Mouse (Mus musculus) heart, embryonic 15.5 days (tissue): Measurements from ENCODE around the gene Slc8a3. TPM values are rescaled to one million over a fixed set of nuclear protein-coding genes. Genes with fewer than 3 reads are reported as not detected.
A peak's percentile ranks its signal among the peaks of the same experiment; 100 is the strongest.
"Not testable (repeated sequence)": the region's sequence is repeated elsewhere in the genome, so short reads cannot be mapped to it uniquely, and the experiment has no call there.

ENCODE experiments used
- ATAC-seq: fragments of 200-750 bp; cut with Nextera tagmentation; replicated peaks from 2 replicates; pipeline ENCODE4 v1.8.0; 2017; ENCODE audit warnings: low read depth, moderate TSS enrichment; ENCODE audit not compliant: insufficient number of reproducible peaks, insufficient read depth, low FRiP score
- H3K27ac ChIP-seq: fragments of 300-500 bp; sonication (generic); 2 replicates; pipeline ENCODE4 v1.5.1; 2015; ENCODE audit warnings: mild to moderate bottlenecking, inconsistent platforms
- H3K27me3 ChIP-seq: fragments of 300-500 bp; sonication (generic); 2 replicates; pipeline ENCODE4 v1.6.1; 2015; ENCODE audit warnings: inconsistent platforms
- H3K36me3 ChIP-seq: fragments of 300-500 bp; sonication (generic); 2 replicates; pipeline ENCODE4 v1.6.1; 2015; ENCODE audit warnings: mild to moderate bottlenecking, inconsistent platforms
- H3K4me1 ChIP-seq: fragments of 300-500 bp; sonication (generic); replicated peaks from 2 replicates; pipeline ENCODE4 v1.6.1; 2015; ENCODE audit warnings: inconsistent platforms
- H3K4me2 ChIP-seq: fragments of 300-500 bp; sonication (generic); 2 replicates; pipeline ENCODE4 v1.6.1; 2015; ENCODE audit warnings: inconsistent platforms, mild to moderate bottlenecking, moderate library complexity
- H3K4me3 ChIP-seq: fragments of 300-500 bp; sonication (generic); 2 replicates; pipeline ENCODE4 v1.5.1; 2015; ENCODE audit warnings: mild to moderate bottlenecking, inconsistent platforms
- H3K9ac ChIP-seq: fragments of 300-500 bp; sonication (generic); 2 replicates; pipeline ENCODE4 v1.6.1; 2015; ENCODE audit warnings: mild to moderate bottlenecking, inconsistent platforms
- H3K9me3 ChIP-seq: fragments of 300-500 bp; sonication (generic); replicated peaks from 2 replicates; pipeline ENCODE4 v1.6.1; 2016; ENCODE audit warnings: inconsistent platforms
- WGBS: fragments of 180-500 bp; shearing (Covaris S2); methylation state at CpG from one replicate; pipeline ENCODE4 v1.1.7; 2015; ENCODE audit warnings: mixed read lengths; 5-methylcytosine and 5-hydroxymethylcytosine counted together
- polyA plus RNA-seq: library from polyadenylated mRNA; unstranded; fragments of >200 nt; fragmentation: Nextera tagmentation; extraction: Ambion mirVana; gene quantifications from 2 replicates; pipeline ENCODE4 v1.2.1, GENCODE M21; 2015

Slc8a3 gene
- 0.60 TPM in 2 replicates for polyA plus RNA-seq

DNA sequence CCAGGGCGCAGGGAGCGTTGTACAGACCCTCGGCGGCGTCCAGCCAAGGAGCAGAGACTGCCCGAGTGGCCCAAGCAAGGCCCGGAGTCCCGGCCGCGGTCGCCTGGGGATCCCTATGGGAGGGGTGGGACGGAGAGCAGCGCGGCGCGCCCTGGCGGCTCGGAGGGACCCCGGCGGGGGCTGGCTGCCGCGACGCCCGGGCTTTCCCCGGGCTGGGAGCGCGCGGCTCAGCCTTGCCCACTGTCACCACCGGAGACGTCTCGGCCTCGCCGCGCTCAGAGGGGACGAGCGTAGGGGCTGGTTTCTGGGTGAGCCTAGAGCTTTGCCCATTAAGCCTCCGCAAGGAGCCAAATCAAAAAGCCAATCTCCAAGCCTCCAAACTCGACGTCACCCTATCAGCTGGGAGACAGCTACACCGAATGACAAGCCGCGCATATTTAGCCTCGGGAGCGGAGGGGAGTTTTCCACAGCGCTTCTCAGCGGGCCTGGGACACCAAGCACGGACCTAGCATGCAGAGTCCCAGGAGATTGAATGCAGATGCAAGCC lies at the start of gene Slc8a3:
Slc8a3 (minus strand) TSS at position 306 of the 547 bp plus-strand sequence.
- Histone ChIP-seq H3K9ac (peak within 1 kb of the TSS; percentile 45), H3K27ac (no peak within 1 kb of the TSS), H3K36me3 (no peaks in the 10 kb centered on the region), H3K4me1 (peaks cover 13% of the 10 kb centered on the region), H3K27me3 (peaks cover 67% of the 10 kb centered on the region), H3K4me3 (peak within 1 kb of the TSS; percentile 57), H3K4me2 (peak within 1 kb of the TSS; percentile 95), H3K9me3 (no peaks in the 10 kb centered on the region)
- under 1% methylated on average over 47 of the region's 47 CpGs for WGBS
- ATAC-seq: peak; percentile 35

- not testable (repeated sequence) for H3K9me3 ChIP-seq, H3K9ac ChIP-seq, H3K4me1 ChIP-seq, H3K4me3 ChIP-seq, H3K36me3 ChIP-seq, H3K27ac ChIP-seq, H3K4me2 ChIP-seq, ATAC-seq, H3K27me3 ChIP-seq
- WGBS: 89% methylated on average over 1 of the region's 1 CpGs
Observed at GRCm38 (mm10) chr12:81379364-81379763, 46.4 kb upstream of the Slc8a3 start, which contains the start of gene Gm4787. TSS of gene Gm4787 (minus strand) at chr12:81379464.

DNA sequence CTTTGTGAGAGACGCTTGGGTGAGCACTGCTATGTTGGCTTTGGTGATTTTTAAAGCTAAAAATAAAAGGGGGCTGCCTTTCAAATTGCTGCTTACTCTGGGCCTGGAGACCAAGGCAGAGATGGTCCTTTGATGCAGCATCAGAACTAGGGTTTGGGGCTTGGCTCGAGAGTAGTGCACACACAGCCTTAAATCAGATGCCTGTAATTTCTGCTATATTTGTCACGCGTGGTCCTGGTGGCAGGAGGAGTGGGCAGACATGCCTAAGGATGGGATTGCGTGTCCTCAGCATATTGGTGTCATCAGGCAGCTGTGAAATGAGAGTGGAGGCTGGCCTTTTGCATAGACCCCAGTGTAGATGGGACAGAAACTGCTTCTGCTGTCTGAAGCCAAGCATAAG lies 861 bp upstream of the Slc8a3 start:
- Histone ChIP-seq H3K4me3 (peak overlapping the region; percentile 57; the same call in 1 of the 2 replicates), H3K36me3 (no peaks in the 10 kb centered on the region), H3K9me3 (no peaks in the 10 kb centered on the region), H3K9ac (no peak overlapping the region), H3K27me3 (peaks cover 68% of the 10 kb centered on the region), H3K4me2 (peak overlapping the region; percentile 95; the same call in 1 of the 2 replicates), H3K4me1 (peaks cover 13% of the 10 kb centered on the region), H3K27ac (no peak overlapping the region)
- ATAC-seq: no peak
- 77% methylated on average over 5 of the region's 5 CpGs for WGBS

- Histone ChIP-seq H3K27ac (no peak overlapping the region), H3K4me3 (peak overlapping the region; percentile 57), H3K9ac (peak overlapping the region; percentile 45), H3K9me3 (no peaks in the 10 kb centered on the region), H3K4me1 (peaks cover 13% of the 10 kb centered on the region), H3K4me2 (peak overlapping the region; percentile 95), H3K36me3 (no peaks in the 10 kb centered on the region), H3K27me3 (peaks cover 64% of the 10 kb centered on the region)
- 2% methylated on average over 52 of the region's 54 CpGs for WGBS
- ATAC-seq: peak; percentile 53
Observed at GRCm38 (mm10) chr12:81331937-81332874, 774 bp downstream of the Slc8a3 start.

- no peak overlapping the region for H3K4me3 ChIP-seq
- no peaks in the 10 kb centered on the region for H3K9me3 ChIP-seq
- peaks cover 13% of the 10 kb centered on the region for H3K4me1 ChIP-seq
- no peak for ATAC-seq
- H3K36me3 ChIP-seq: no peaks in the 10 kb centered on the region
- H3K4me2 ChIP-seq: peak overlapping the region; percentile 95; the same call in 1 of the 2 replicates
- no peak overlapping the region for H3K27ac ChIP-seq
- 40% methylated on average over 5 of the region's 5 CpGs for WGBS
- no peak overlapping the region for H3K9ac ChIP-seq
- H3K27me3 ChIP-seq: peaks cover 58% of the 10 kb centered on the region
Observed at GRCm38 (mm10) chr12:81331046-81331638, 1.8 kb downstream of the Slc8a3 start.

- no peaks in the 10 kb centered on the region for H3K36me3 ChIP-seq
- H3K9ac ChIP-seq: no peak overlapping the region
- ATAC-seq: no peak
- no peak overlapping the region for H3K27ac ChIP-seq
- H3K4me1 ChIP-seq: peaks cover 10% of the 10 kb centered on the region
- peaks cover 11% of the 10 kb centered on the region; the same call in 1 of the 2 replicates for H3K27me3 ChIP-seq
- no peak overlapping the region for H3K4me3 ChIP-seq
- no peaks in the 10 kb centered on the region for H3K9me3 ChIP-seq
- 66% methylated on average over 3 of the region's 3 CpGs for WGBS
- H3K4me2 ChIP-seq: no peak overlapping the region
Observed at GRCm38 (mm10) chr12:81324991-81325390, 8.0 kb downstream of the Slc8a3 start.

GRCm38 (mm10) chr12:81324116-81324515 lies 8.9 kb downstream of the Slc8a3 start:
- no peak for ATAC-seq
- H3K9ac ChIP-seq: no peak overlapping the region
- no peak overlapping the region for H3K4me2 ChIP-seq
- H3K27ac ChIP-seq: no peak overlapping the region
- H3K27me3 ChIP-seq: peaks cover 3% of the 10 kb centered on the region; the same call in 1 of the 2 replicates
- no peaks in the 10 kb centered on the region for H3K36me3 ChIP-seq
- H3K4me1 ChIP-seq: peaks cover 10% of the 10 kb centered on the region
- H3K9me3 ChIP-seq: no peaks in the 10 kb centered on the region
- no peak overlapping the region for H3K4me3 ChIP-seq
- WGBS: 86% methylated on average over 3 of the region's 3 CpGs

GRCm38 (mm10) chr12:81321021-81321420 lies 12.0 kb downstream of the Slc8a3 start:
- Histone ChIP-seq H3K4me1 (peaks cover 10% of the 10 kb centered on the region), H3K9ac (no peak overlapping the region), H3K36me3 (no peaks in the 10 kb centered on the region), H3K9me3 (no peaks in the 10 kb centered on the region), H3K27me3 (no peaks in the 10 kb centered on the region), H3K27ac (no peak overlapping the region), H3K4me2 (no peak overlapping the region), H3K4me3 (no peak overlapping the region)
- ATAC-seq: peak; percentile 55; the same call in 1 of the 2 replicates
- WGBS: 50% methylated on average over 1 of the region's 1 CpGs

- Histone ChIP-seq H3K4me3 (no peak overlapping the region), H3K27me3 (no peaks in the 10 kb centered on the region), H3K9me3 (no peaks in the 10 kb centered on the region), H3K9ac (no peak overlapping the region), H3K27ac (no peak overlapping the region), H3K4me1 (peaks cover 10% of the 10 kb centered on the region), H3K4me2 (no peak overlapping the region), H3K36me3 (no peaks in the 10 kb centered on the region)
- WGBS: 30% methylated on average over 2 of the region's 2 CpGs
- no peak for ATAC-seq
Observed at GRCm38 (mm10) chr12:81317811-81318210, 15.2 kb downstream of the Slc8a3 start.

- Histone ChIP-seq H3K9ac (no peak overlapping the region), H3K4me3 (no peak overlapping the region), H3K4me1 (peaks cover 6% of the 10 kb centered on the region), H3K9me3 (no peaks in the 10 kb centered on the region), H3K27ac (no peak overlapping the region), H3K27me3 (no peaks in the 10 kb centered on the region), H3K4me2 (no peak overlapping the region), H3K36me3 (no peaks in the 10 kb centered on the region)
- WGBS: 87% methylated on average over 5 of the region's 5 CpGs
- no peak for ATAC-seq
Observed at GRCm38 (mm10) chr12:81315953-81316352, 17.0 kb downstream of the Slc8a3 start.

- H3K4me3 ChIP-seq: no peak overlapping the region
- H3K4me1 ChIP-seq: no peaks in the 10 kb centered on the region
- H3K27me3 ChIP-seq: no peaks in the 10 kb centered on the region
- H3K27ac ChIP-seq: no peak overlapping the region
- H3K9me3 ChIP-seq: no peaks in the 10 kb centered on the region
- H3K9ac ChIP-seq: no peak overlapping the region
- WGBS: 79% methylated on average over 5 of the region's 5 CpGs
- H3K36me3 ChIP-seq: no peaks in the 10 kb centered on the region
- ATAC-seq: no peak
- no peak overlapping the region for H3K4me2 ChIP-seq
Observed at GRCm38 (mm10) chr12:81303626-81304025, 29.4 kb downstream of the Slc8a3 start.
